Mouse (Mus musculus) forebrain, embryonic 13.5 days (tissue): ENCODE data around the gene Olfr66. TPM values are rescaled to one million over a fixed set of nuclear protein-coding genes. Genes with fewer than 3 reads are reported as not detected.

Experiments used
- ATAC-seq: fragments of 200-750 bp; cut with Nextera tagmentation; 2 replicates; pipeline ENCODE4 v1.8.0; 2017
- H3K27ac ChIP-seq: fragments of 300-500 bp; sonication (generic); 2 replicates; pipeline ENCODE4 v1.5.1; 2015; ENCODE audit warnings: inconsistent platforms, mild to moderate bottlenecking, moderate library complexity
- H3K27me3 ChIP-seq: fragments of 300-500 bp; sonication (generic); 2 replicates; pipeline ENCODE4 v1.6.1; 2015; ENCODE audit warnings: mild to moderate bottlenecking, inconsistent platforms
- H3K36me3 ChIP-seq: fragments of 300-500 bp; sonication (generic); 2 replicates; pipeline ENCODE4 v1.6.1; 2015; ENCODE audit warnings: mild to moderate bottlenecking, inconsistent platforms; ENCODE audit not compliant: poor library complexity, severe bottlenecking
- H3K4me1 ChIP-seq: fragments of 300-500 bp; sonication (generic); 2 replicates; pipeline ENCODE4 v1.6.1; 2015; ENCODE audit warnings: inconsistent platforms
- H3K4me2 ChIP-seq: fragments of 300-500 bp; sonication (generic); 2 replicates; pipeline ENCODE4 v1.6.1; 2015; ENCODE audit warnings: inconsistent platforms, mild to moderate bottlenecking, moderate library complexity
- H3K4me3 ChIP-seq: fragments of 300-500 bp; sonication (generic); 2 replicates; pipeline ENCODE4 v1.5.1; 2015; ENCODE audit warnings: mild to moderate bottlenecking, inconsistent platforms
- H3K9ac ChIP-seq: fragments of 300-500 bp; sonication (generic); 2 replicates; pipeline ENCODE4 v1.6.1; 2015; ENCODE audit warnings: mild to moderate bottlenecking, inconsistent platforms
- H3K9me3 ChIP-seq: fragments of 300-500 bp; sonication (generic); replicated peaks from 2 replicates; pipeline ENCODE4 v1.6.1; 2016; ENCODE audit warnings: inconsistent platforms
- WGBS: fragments of 180-500 bp; shearing (Covaris S2); methylation state at CpG from one replicate; pipeline ENCODE4 v1.1.7; 2015; 5-methylcytosine and 5-hydroxymethylcytosine counted together
- polyA plus RNA-seq: library from polyadenylated mRNA; unstranded; fragments of >200 nt; fragmentation: Nextera tagmentation; extraction: Ambion mirVana; gene quantifications from 2 replicates; pipeline ENCODE4 v1.2.1, GENCODE M21; 2015

The Olfr66 gene
- polyA plus RNA-seq = not detected in 2 replicates

DNA sequence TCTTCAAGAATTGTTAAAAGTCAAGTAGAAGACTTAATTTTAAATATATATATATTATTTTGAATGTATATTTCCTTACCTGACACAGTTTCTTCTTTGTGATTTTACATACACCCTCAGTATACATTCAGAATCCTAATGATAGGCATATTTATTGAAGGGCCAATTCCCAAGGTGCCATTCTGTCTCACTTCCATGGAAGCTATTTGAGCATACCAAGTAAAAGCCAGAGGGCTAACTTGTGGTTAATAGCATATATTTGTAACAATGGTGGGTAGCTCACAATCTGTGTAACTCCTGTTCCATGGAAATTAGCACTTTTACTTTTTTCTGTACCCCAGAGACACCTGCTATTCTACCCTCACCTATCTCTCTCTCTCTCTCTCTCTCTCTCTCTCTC is at the start of gene Olfr66:
Olfr66 (minus strand) TSS at position 101 of the 400 bp plus-strand sequence.
- ATAC-seq = no peak
- Histone ChIP-seq H3K9me3 (no peaks in the 10 kb centered on the region), H3K4me1 (no peaks in the 10 kb centered on the region), H3K9ac (no peak within 1 kb of the TSS), H3K27ac (no peak within 1 kb of the TSS), H3K4me2 (no peak within 1 kb of the TSS), H3K27me3 (no peaks in the 10 kb centered on the region), H3K4me3 (no peak within 1 kb of the TSS), H3K36me3 (no peaks in the 10 kb centered on the region)

DNA sequence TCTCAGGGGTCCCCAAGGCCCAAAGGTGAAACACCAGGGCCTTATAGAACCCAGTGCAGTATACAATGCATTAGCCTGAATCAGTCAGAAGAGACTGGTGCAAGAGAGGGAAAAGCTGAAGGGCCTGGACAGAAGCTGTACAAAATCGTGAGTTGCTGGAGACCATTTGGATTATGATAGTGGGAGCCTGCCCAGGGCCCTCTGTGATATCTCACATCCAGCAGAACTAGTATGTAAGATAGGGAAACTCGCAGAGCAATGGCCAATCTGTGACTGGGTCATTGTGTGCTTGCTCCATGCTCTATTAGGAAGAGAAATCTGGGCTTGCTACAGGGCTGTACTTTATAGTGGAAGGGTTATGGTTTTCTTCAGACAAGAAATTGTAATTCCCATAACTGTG is 48.2 kb upstream of the Olfr66 start, which contains the start of gene Olfr632:
Olfr632 (plus strand) TSS at position 84 of the 400 bp plus-strand sequence.
- Histone ChIP-seq H3K9ac (no peak within 1 kb of the TSS), H3K27ac (no peak within 1 kb of the TSS), H3K4me3 (no peak within 1 kb of the TSS), H3K36me3 (no peaks in the 10 kb centered on the region), H3K27me3 (no peaks in the 10 kb centered on the region), H3K4me2 (no peak within 1 kb of the TSS), H3K9me3 (no peaks in the 10 kb centered on the region), H3K4me1 (no peaks in the 10 kb centered on the region)
- ATAC-seq = no peak
- 73% methylated on average over 2 of the region's 2 CpGs for WGBS

DNA sequence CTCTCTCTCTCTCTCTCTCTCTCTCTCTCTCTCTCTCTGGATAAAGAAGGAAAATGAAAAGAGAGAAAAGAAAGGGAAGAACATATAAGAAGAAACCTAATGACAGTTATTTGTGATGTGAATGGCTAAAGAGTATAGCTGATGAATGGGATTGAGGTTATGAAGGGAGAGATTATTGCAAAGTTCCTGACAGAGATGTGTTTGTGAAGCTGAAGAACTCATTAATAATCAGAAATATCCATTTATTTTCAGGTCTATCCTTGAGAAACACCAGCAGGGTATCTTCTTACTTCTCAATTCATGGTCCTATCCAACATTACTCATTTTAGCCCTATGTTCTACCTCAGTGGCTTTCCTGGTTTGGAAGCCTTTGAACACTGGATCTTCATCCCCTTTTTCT is 42.5 kb upstream of the Olfr66 start, which contains the start of gene Olfr631:
Olfr631 (plus strand) TSS at position 301 of the 400 bp plus-strand sequence.
- H3K4me2 ChIP-seq = no peak within 1 kb of the TSS
- no peak for ATAC-seq
- no peaks in the 10 kb centered on the region for H3K27me3 ChIP-seq
- no peak within 1 kb of the TSS for H3K9ac ChIP-seq
- H3K36me3 ChIP-seq = no peaks in the 10 kb centered on the region
- H3K4me3 ChIP-seq = no peak within 1 kb of the TSS
- no peaks in the 10 kb centered on the region for H3K9me3 ChIP-seq
- no peak within 1 kb of the TSS for H3K27ac ChIP-seq
- no peaks in the 10 kb centered on the region for H3K4me1 ChIP-seq

GRCm38 (mm10) chr7:103915338-103915737 is 29.3 kb upstream of the Olfr66 start:
- no peak overlapping the region for H3K9ac ChIP-seq
- H3K36me3 ChIP-seq = no peaks in the 10 kb centered on the region
- H3K4me3 ChIP-seq = no peak overlapping the region
- no peak for ATAC-seq
- H3K4me1 ChIP-seq = no peaks in the 10 kb centered on the region
- H3K27ac ChIP-seq = no peak overlapping the region
- no peaks in the 10 kb centered on the region for H3K9me3 ChIP-seq
- no peaks in the 10 kb centered on the region for H3K27me3 ChIP-seq
- H3K4me2 ChIP-seq = no peak overlapping the region

- H3K4me1 ChIP-seq = no peaks in the 10 kb centered on the region
- ATAC-seq = no peak
- WGBS = 48% methylated on average over 8 of the region's 8 CpGs
- no peak overlapping the region for H3K4me2 ChIP-seq
- no peak overlapping the region for H3K9ac ChIP-seq
- no peak overlapping the region for H3K4me3 ChIP-seq
- H3K27ac ChIP-seq = no peak overlapping the region
- H3K27me3 ChIP-seq = no peaks in the 10 kb centered on the region
- H3K36me3 ChIP-seq = no peaks in the 10 kb centered on the region
- no peaks in the 10 kb centered on the region for H3K9me3 ChIP-seq
Observed at GRCm38 (mm10) chr7:103912969-103913511, 27.0 kb upstream of the Olfr66 start.

GRCm38 (mm10) chr7:103910047-103910446 is 24.0 kb upstream of the Olfr66 start:
- no peaks in the 10 kb centered on the region for H3K9me3 ChIP-seq
- H3K27me3 ChIP-seq = no peaks in the 10 kb centered on the region
- no peaks in the 10 kb centered on the region for H3K36me3 ChIP-seq
- WGBS = 64% methylated on average over 3 of the region's 3 CpGs
- no peak overlapping the region for H3K4me3 ChIP-seq
- no peak overlapping the region for H3K9ac ChIP-seq
- no peak overlapping the region for H3K27ac ChIP-seq
- H3K4me2 ChIP-seq = no peak overlapping the region
- no peak for ATAC-seq
- no peaks in the 10 kb centered on the region for H3K4me1 ChIP-seq

GRCm38 (mm10) chr7:103903187-103903586 is 17.1 kb upstream of the Olfr66 start, which contains the start of gene Olfr65:
Gene Olfr65 (plus strand): TSS chr7:103903487.
- 90% methylated on average over 2 of the region's 2 CpGs for WGBS
- no peak within 1 kb of the TSS for H3K4me3 ChIP-seq
- H3K4me2 ChIP-seq = no peak within 1 kb of the TSS
- H3K9me3 ChIP-seq = no peaks in the 10 kb centered on the region
- H3K36me3 ChIP-seq = no peaks in the 10 kb centered on the region
- H3K4me1 ChIP-seq = no peaks in the 10 kb centered on the region
- no peaks in the 10 kb centered on the region for H3K27me3 ChIP-seq
- H3K9ac ChIP-seq = no peak within 1 kb of the TSS
- H3K27ac ChIP-seq = no peak within 1 kb of the TSS
- no peak for ATAC-seq

DNA sequence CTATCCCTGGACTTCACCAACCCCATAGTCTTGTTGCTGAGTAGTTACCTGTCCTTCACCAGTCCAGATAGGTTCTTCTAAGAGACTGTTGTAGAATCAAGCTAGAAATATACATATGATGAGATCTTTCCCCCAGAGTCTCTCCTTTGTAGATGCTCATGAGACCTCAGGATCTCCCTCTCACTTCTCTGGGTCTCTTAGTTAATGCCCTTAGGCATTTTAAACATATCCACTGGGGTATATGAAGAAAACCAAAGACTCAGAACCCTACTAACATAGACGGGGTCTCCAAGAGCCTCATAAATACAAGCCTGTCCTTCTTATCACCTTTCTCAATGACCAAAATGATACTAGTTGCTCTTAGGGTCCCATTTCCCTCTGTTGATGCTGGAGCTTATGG is 8.3 kb upstream of the Olfr66 start, which contains the start of gene Olfr64:
Olfr64 (minus strand) TSS at position 101 of the 400 bp plus-strand sequence.
- Histone ChIP-seq H3K4me3 (no peak within 1 kb of the TSS), H3K36me3 (no peaks in the 10 kb centered on the region), H3K9me3 (no peaks in the 10 kb centered on the region), H3K4me2 (no peak within 1 kb of the TSS), H3K4me1 (no peaks in the 10 kb centered on the region), H3K27me3 (no peaks in the 10 kb centered on the region), H3K27ac (no peak within 1 kb of the TSS), H3K9ac (no peak within 1 kb of the TSS)
- 75% methylated on average over 1 of the region's 1 CpGs for WGBS
- no peak for ATAC-seq

GRCm38 (mm10) chr7:103877093-103877492 is 9.0 kb downstream of the Olfr66 start:
- Histone ChIP-seq H3K27ac (no peak overlapping the region), H3K9me3 (no peaks in the 10 kb centered on the region), H3K27me3 (no peaks in the 10 kb centered on the region), H3K4me3 (no peak overlapping the region), H3K4me1 (no peaks in the 10 kb centered on the region), H3K4me2 (no peak overlapping the region), H3K36me3 (no peaks in the 10 kb centered on the region), H3K9ac (no peak overlapping the region)
- no peak for ATAC-seq
- WGBS = 86% methylated on average over 2 of the region's 2 CpGs

GRCm38 (mm10) chr7:103874451-103874850 is 11.6 kb downstream of the Olfr66 start:
- Histone ChIP-seq H3K4me2 (no peak overlapping the region), H3K9ac (no peak overlapping the region), H3K27me3 (no peaks in the 10 kb centered on the region), H3K36me3 (no peaks in the 10 kb centered on the region), H3K9me3 (no peaks in the 10 kb centered on the region), H3K27ac (no peak overlapping the region), H3K4me1 (no peaks in the 10 kb centered on the region), H3K4me3 (no peak overlapping the region)
- ATAC-seq = no peak
- WGBS = 52% methylated on average over 5 of the region's 5 CpGs

DNA sequence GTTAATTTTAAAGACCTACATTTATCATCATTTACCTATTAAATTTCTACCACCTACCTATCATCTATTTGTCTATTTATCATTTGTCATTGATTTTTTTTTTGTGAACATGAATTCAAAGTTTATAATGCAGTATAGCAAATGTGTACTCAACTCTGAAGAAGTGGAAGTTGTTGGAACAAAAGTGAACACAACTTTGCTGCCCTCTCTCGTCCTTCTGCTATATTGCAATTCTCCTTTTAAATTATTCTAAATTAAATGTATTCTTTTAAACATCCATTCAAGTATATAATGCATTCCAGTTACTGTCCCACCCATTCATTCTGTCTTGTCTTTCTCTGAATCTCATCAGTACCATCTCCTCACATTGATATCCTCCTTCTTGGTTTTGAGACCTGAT is 13.0 kb downstream of the Olfr66 start:
- Histone ChIP-seq H3K36me3 (no peaks in the 10 kb centered on the region), H3K9ac (no peak overlapping the region), H3K4me1 (no peaks in the 10 kb centered on the region), H3K27ac (no peak overlapping the region), H3K9me3 (no peaks in the 10 kb centered on the region), H3K27me3 (no peaks in the 10 kb centered on the region), H3K4me2 (no peak overlapping the region), H3K4me3 (no peak overlapping the region)
- no peak for ATAC-seq
- 9% methylated on average over 1 of the region's 1 CpGs for WGBS

GRCm38 (mm10) chr7:103870667-103871066 is 15.4 kb downstream of the Olfr66 start:
- no peak for ATAC-seq
- H3K4me1 ChIP-seq = no peaks in the 10 kb centered on the region
- H3K9ac ChIP-seq = no peak overlapping the region
- H3K36me3 ChIP-seq = no peaks in the 10 kb centered on the region
- H3K27ac ChIP-seq = no peak overlapping the region
- H3K4me2 ChIP-seq = no peak overlapping the region
- no peaks in the 10 kb centered on the region for H3K9me3 ChIP-seq
- no peak overlapping the region for H3K4me3 ChIP-seq
- H3K27me3 ChIP-seq = no peaks in the 10 kb centered on the region

DNA sequence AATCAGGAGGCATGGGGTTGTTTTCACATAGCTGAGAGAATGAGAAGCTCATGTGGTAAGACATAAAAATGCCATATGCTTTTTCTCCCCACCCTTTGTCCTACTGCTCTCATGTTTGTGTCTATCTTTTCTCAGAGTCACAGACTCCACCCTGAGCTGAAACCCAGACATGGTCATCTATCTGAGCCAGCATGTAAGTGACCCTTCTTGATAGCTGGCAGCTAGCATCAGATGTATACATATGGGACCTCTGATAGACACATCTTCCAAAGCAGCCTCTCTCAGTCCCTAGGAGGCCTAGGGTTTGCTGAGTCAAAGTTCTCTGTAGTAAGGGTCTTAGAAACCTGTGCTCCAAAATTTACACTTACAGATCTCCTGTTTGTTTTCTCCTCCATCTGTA is 20.3 kb downstream of the Olfr66 start:
- Histone ChIP-seq H3K4me3 (no peak overlapping the region), H3K4me2 (no peak overlapping the region), H3K9me3 (no peaks in the 10 kb centered on the region), H3K27me3 (no peaks in the 10 kb centered on the region), H3K27ac (no peak overlapping the region), H3K36me3 (no peaks in the 10 kb centered on the region), H3K9ac (no peak overlapping the region), H3K4me1 (no peaks in the 10 kb centered on the region)
- no peak for ATAC-seq
